Mouse (Mus musculus) erythroblast, embryonic 14.5 days (primary cell): Measurements from ENCODE around the gene Bri3bp.

Experiments used
- GATA1 ChIP-seq: IDR thresholded peaks from 2 replicates; pipeline ENCODE4 v1.6.1; 2012; ENCODE audit warnings: low read length, inconsistent platforms, mixed read lengths
- TAL1 ChIP-seq: IDR thresholded peaks from 3 replicates; pipeline ENCODE4 v1.6.1; 2012; ENCODE audit warnings: low read length, inconsistent platforms, mixed read lengths

DNA sequence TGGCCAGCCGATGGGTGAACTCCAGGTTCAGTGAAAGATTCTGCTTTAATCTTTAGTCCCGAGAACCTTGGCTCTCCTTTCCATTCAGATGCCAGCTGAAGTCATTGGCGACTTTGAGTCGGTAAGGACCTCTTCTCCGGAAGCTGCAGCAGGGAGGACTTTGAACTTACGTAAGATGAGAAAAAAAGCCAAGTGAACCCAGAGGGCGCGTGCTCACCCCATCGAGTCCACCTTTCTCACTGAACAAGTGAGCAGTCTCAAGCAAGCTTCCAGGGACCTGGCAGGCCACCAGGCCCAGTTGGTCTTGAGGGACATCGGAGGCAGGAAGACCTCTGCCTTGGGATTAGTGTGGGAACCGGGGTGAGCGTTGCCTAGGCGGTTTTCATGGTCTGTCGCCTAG, 25.9 kb downstream of the Bri3bp start:
- TF ChIP-seq GATA1 (no peak), TAL1 (no peak)
